Mouse (Mus musculus) limb, embryonic 13.5 days (tissue): ENCODE data around the gene Abhd11. TPM values are rescaled to one million over a fixed set of nuclear protein-coding genes. Genes with fewer than 3 reads are reported as not detected.
A peak's percentile ranks its signal among the peaks of the same experiment; 100 is the strongest.
"Not testable (repeated sequence)": the region's sequence is repeated elsewhere in the genome, so short reads cannot be mapped to it uniquely, and the experiment has no call there.

ENCODE experiments used
- ATAC-seq: fragments of 200-750 bp; cut with Nextera tagmentation; 2 replicates; pipeline ENCODE4 v1.8.0; 2017; ENCODE audit warnings: low read depth, moderate number of reproducible peaks, moderate TSS enrichment; ENCODE audit not compliant: low FRiP score
- H3K27ac ChIP-seq: fragments of 300-500 bp; sonication (generic); 2 replicates; pipeline ENCODE4 v1.5.1; 2015; ENCODE audit warnings: inconsistent platforms, mild to moderate bottlenecking, moderate library complexity
- H3K27me3 ChIP-seq: fragments of 300-500 bp; sonication (generic); 2 replicates; pipeline ENCODE4 v1.6.1; 2015; ENCODE audit warnings: mild to moderate bottlenecking, inconsistent platforms
- H3K36me3 ChIP-seq: fragments of 300-500 bp; sonication (generic); 2 replicates; pipeline ENCODE4 v1.6.1; 2015; ENCODE audit warnings: inconsistent platforms, mild to moderate bottlenecking, moderate library complexity
- H3K4me1 ChIP-seq: fragments of 300-500 bp; sonication (generic); 2 replicates; pipeline ENCODE4 v1.6.1; 2015; ENCODE audit warnings: inconsistent platforms
- H3K4me2 ChIP-seq: fragments of 300-500 bp; sonication (generic); replicated peaks from 2 replicates; pipeline ENCODE4 v1.6.1; 2015; ENCODE audit warnings: inconsistent platforms, mild to moderate bottlenecking, moderate library complexity
- H3K4me3 ChIP-seq: fragments of 300-500 bp; sonication (generic); 2 replicates; pipeline ENCODE4 v1.5.1; 2015; ENCODE audit warnings: moderate library complexity, mild to moderate bottlenecking, inconsistent platforms
- H3K9ac ChIP-seq: fragments of 300-500 bp; sonication (generic); 2 replicates; pipeline ENCODE4 v1.6.1; 2015; ENCODE audit warnings: mild to moderate bottlenecking, inconsistent platforms
- H3K9me3 ChIP-seq: fragments of 300-500 bp; sonication (generic); 2 replicates; pipeline ENCODE4 v1.6.1; 2016; ENCODE audit warnings: inconsistent platforms
- WGBS: fragments of 180-500 bp; shearing (Covaris S2); methylation state at CpG from one replicate; pipeline ENCODE4 v1.1.7; 2015; 5-methylcytosine and 5-hydroxymethylcytosine counted together
- polyA plus RNA-seq: library from polyadenylated mRNA; unstranded; fragments of >200 nt; fragmentation: Nextera tagmentation; extraction: Ambion mirVana; gene quantifications from 2 replicates; pipeline ENCODE4 v1.2.1, GENCODE M21; 2015

Abhd11 gene
- polyA plus RNA-seq, result 51.7 and 55.1 TPM in 2 replicates

GRCm38 (mm10) chr5:135008671-135009589 lies at the start of gene Abhd11:
Gene Abhd11, plus strand, starts transcription at chr5:135009152.
- Histone ChIP-seq H3K4me2 (peak within 1 kb of the TSS; percentile 78), H3K4me1 (peaks cover 38% of the 10 kb centered on the region), H3K27me3 (no peaks in the 10 kb centered on the region; the same call in 1 of the 2 replicates), H3K4me3 (peak within 1 kb of the TSS; percentile 65), H3K9me3 (no peaks in the 10 kb centered on the region), H3K9ac (peak within 1 kb of the TSS; percentile 74), H3K27ac (peak within 1 kb of the TSS; percentile 96), H3K36me3 (peaks cover 3% of the 10 kb centered on the region; the same call in 1 of the 2 replicates)
- under 1% methylated on average over 52 of the region's 52 CpGs for WGBS
- ATAC-seq, result peak; percentile 91

GRCm38 (mm10) chr5:134960430-134960829 lies 48.5 kb upstream of the Abhd11 start:
- Histone ChIP-seq H3K27ac (no peak overlapping the region), H3K9me3 (no peaks in the 10 kb centered on the region), H3K4me3 (no peak overlapping the region), H3K4me2 (no peak overlapping the region), H3K4me1 (0 out of 2 replicates have a peak, but pooled peaks cover 5% of the 10 kb centered on the region), H3K9ac (no peak overlapping the region), H3K36me3 (no peaks in the 10 kb centered on the region), H3K27me3 (no peaks in the 10 kb centered on the region)
- ATAC-seq, result no peak
- 68% methylated on average over 2 of the region's 2 CpGs for WGBS

DNA sequence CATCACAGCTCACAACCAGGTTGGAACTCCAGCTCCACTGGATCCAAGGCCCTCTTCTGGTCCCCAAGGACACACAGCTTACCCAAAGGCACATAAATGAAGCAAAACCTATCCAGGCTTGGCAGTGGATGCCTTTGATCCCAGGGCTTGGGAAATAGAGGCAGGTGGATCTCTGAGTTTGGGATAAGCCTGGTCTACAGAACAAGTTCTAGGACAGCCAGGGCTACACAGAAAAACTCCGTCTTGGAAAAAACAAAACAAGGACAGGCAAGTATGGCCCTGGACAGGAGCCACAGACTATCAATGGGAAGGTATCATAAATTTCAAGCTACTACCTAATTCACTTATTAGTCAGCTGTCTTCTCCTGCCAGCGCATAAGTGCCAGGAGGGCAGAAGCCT lies 47.4 kb upstream of the Abhd11 start:
- Histone ChIP-seq H3K9me3 (no peaks in the 10 kb centered on the region), H3K27me3 (no peaks in the 10 kb centered on the region), H3K4me3 (no peak overlapping the region), H3K4me2 (no peak overlapping the region), H3K36me3 (no peaks in the 10 kb centered on the region), H3K27ac (no peak overlapping the region), H3K9ac (no peak overlapping the region), H3K4me1 (peaks cover 15% of the 10 kb centered on the region)
- WGBS, result 93% methylated on average over 2 of the region's 2 CpGs
- no peak for ATAC-seq

DNA sequence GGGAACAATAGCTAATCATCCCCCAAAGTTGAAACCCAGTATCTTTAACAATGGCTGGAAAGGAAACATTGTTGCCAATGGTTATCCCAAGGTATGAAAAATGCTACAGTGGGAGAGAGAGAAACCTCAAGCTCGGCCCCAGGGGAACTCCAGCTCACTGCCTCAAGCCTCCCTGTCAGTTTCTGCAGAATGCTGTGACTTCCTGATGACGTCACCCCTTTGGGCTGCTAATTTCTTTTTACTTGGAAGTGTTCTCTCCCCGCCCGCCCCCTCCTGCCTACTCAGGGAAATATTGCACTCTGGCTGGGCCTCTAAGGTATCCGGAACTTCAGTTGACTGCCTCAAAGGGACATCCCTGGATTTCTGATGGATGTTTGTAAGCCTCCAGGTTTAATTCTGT lies 45.4 kb upstream of the Abhd11 start:
- no peak overlapping the region for H3K27ac ChIP-seq
- no peak overlapping the region for H3K4me3 ChIP-seq
- H3K9me3 ChIP-seq, result no peaks in the 10 kb centered on the region
- no peak overlapping the region for H3K4me2 ChIP-seq
- peaks cover 15% of the 10 kb centered on the region for H3K4me1 ChIP-seq
- WGBS, result 19% methylated on average over 5 of the region's 5 CpGs
- 0 out of 2 replicates have a peak, but pooled peaks cover 3% of the 10 kb centered on the region for H3K27me3 ChIP-seq
- H3K9ac ChIP-seq, result no peak overlapping the region
- H3K36me3 ChIP-seq, result no peaks in the 10 kb centered on the region
- no peak for ATAC-seq

GRCm38 (mm10) chr5:134964655-134965054 lies 44.3 kb upstream of the Abhd11 start:
- not testable (repeated sequence) for H3K4me2 ChIP-seq, H3K9ac ChIP-seq, H3K27me3 ChIP-seq, H3K36me3 ChIP-seq, H3K4me3 ChIP-seq, ATAC-seq, H3K9me3 ChIP-seq, H3K27ac ChIP-seq
- H3K4me1 ChIP-seq, result peaks cover 15% of the 10 kb centered on the region

DNA sequence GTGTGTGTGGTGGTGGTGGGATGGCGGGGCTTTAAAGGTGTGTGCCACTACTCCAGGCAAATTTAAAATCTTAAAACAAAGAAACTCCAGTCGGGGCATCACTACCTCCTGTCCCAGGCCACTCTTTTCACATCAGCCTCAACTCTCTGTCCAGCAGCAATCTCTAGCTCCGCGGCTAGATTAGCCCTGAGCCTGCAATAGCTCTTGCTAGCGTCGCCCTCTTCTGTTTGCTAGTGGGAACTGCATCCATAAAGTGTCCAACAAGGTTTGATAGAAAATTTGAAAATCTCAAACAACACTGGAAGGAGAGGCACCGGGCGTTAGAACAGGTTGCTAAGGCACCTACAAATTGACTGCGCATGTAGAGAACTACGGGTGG lies 43.5 kb upstream of the Abhd11 start:
- H3K27ac ChIP-seq, result no peak overlapping the region
- H3K4me1 ChIP-seq, result peaks cover 15% of the 10 kb centered on the region
- ATAC-seq, result no peak
- 0 out of 2 replicates have a peak, but pooled peaks cover 3% of the 10 kb centered on the region for H3K27me3 ChIP-seq
- WGBS, result 5% methylated on average over 10 of the region's 10 CpGs
- peak overlapping the region; percentile 33 for H3K4me3 ChIP-seq
- peak overlapping the region; percentile 40; the same call in 1 of the 2 replicates for H3K9ac ChIP-seq
- no peaks in the 10 kb centered on the region for H3K36me3 ChIP-seq
- H3K4me2 ChIP-seq, result peak overlapping the region; percentile 64
- H3K9me3 ChIP-seq, result no peaks in the 10 kb centered on the region

DNA sequence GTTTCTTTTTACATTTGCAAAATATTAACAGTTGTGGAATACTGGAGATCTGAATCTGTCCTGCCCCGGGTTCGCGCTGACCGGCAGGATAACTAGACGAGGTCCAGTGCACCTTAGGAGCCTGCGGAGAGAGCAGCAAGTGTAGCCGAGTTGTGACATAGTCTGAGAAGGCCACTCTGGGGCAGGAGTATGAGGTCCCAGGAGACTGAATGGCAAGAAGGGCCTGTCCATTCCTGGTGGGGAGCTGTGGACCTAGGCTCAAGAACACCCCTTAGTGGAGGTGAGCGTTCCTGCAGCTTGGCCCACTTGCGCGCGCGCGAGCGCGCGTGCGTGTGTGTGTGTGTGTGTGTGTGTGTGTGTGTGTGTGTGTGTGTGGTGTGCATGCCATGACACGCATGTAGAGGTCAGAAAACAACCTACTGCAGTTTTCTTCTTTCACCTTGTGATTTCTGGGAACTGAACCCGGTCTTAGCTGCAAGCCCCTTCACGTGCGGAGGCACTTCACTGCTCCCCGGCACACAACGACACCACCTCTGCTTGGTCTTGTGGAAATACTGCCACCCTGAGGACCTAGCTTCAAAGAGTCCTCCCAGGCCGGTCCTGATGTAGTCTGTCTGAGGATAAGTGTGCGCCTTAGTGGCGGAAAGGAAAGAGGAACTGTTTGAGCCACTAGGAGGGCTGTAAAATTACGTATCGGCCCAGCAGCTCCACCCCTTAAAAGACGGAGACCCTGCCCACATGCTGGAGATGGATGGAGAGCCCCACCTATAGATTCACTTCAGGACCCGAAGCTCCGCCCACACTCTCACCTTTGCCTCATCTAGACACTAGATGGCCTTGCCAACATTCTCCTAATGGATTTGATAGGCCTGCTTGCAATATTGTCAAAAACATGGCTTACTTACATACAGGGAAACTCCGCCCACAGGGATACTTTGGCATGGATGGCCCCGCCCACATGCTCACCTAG lies 42.8 kb upstream of the Abhd11 start:
- Histone ChIP-seq H3K9me3 (no peaks in the 10 kb centered on the region), H3K9ac (peak overlapping the region; percentile 40; the same call in 1 of the 2 replicates), H3K4me1 (peaks cover 15% of the 10 kb centered on the region), H3K27ac (no peak overlapping the region), H3K4me3 (peak overlapping the region; percentile 33), H3K4me2 (peak overlapping the region; percentile 64), H3K36me3 (no peaks in the 10 kb centered on the region), H3K27me3 (0 out of 2 replicates have a peak, but pooled peaks cover 3% of the 10 kb centered on the region)
- peak; percentile 68; the same call in 1 of the 2 replicates for ATAC-seq
- WGBS, result 4% methylated on average over 32 of the region's 33 CpGs

GRCm38 (mm10) chr5:134967164-134967944 lies 41.6 kb upstream of the Abhd11 start:
- 55% methylated on average over 20 of the region's 20 CpGs for WGBS
- no peak for ATAC-seq
- 0 out of 2 replicates have a peak, but pooled peaks cover 3% of the 10 kb centered on the region for H3K27me3 ChIP-seq
- no peak overlapping the region for H3K9ac ChIP-seq
- H3K4me1 ChIP-seq, result peaks cover 15% of the 10 kb centered on the region
- no peaks in the 10 kb centered on the region for H3K36me3 ChIP-seq
- H3K4me3 ChIP-seq, result no peak overlapping the region
- no peak overlapping the region for H3K4me2 ChIP-seq
- H3K9me3 ChIP-seq, result no peaks in the 10 kb centered on the region
- no peak overlapping the region for H3K27ac ChIP-seq

- H3K9ac ChIP-seq, result no peak overlapping the region
- WGBS, result 67% methylated on average over 8 of the region's 8 CpGs
- no peak for ATAC-seq
These were observed 38.3 kb upstream of the Abhd11 start for GRCm38 (mm10) chr5:134970671-134971070.

GRCm38 (mm10) chr5:134973081-134973480 lies 35.9 kb upstream of the Abhd11 start:
- H3K4me2 ChIP-seq, result no peak overlapping the region
- H3K27ac ChIP-seq, result no peak overlapping the region
- no peak overlapping the region for H3K9ac ChIP-seq
- H3K9me3 ChIP-seq, result no peaks in the 10 kb centered on the region
- H3K4me3 ChIP-seq, result no peak overlapping the region
- ATAC-seq, result no peak
- H3K4me1 ChIP-seq, result no peaks in the 10 kb centered on the region
- H3K27me3 ChIP-seq, result no peaks in the 10 kb centered on the region
- no peaks in the 10 kb centered on the region for H3K36me3 ChIP-seq

More at GRCm38 (mm10) chr5:134970671-134971070, 38.3 kb upstream of the Abhd11 start:
- Histone ChIP-seq H3K4me1 (peaks cover 9% of the 10 kb centered on the region), H3K27me3 (0 out of 2 replicates have a peak, but pooled peaks cover 3% of the 10 kb centered on the region), H3K9me3 (no peaks in the 10 kb centered on the region), H3K27ac (no peak overlapping the region), H3K4me3 (no peak overlapping the region), H3K4me2 (no peak overlapping the region), H3K36me3 (no peaks in the 10 kb centered on the region)

DNA sequence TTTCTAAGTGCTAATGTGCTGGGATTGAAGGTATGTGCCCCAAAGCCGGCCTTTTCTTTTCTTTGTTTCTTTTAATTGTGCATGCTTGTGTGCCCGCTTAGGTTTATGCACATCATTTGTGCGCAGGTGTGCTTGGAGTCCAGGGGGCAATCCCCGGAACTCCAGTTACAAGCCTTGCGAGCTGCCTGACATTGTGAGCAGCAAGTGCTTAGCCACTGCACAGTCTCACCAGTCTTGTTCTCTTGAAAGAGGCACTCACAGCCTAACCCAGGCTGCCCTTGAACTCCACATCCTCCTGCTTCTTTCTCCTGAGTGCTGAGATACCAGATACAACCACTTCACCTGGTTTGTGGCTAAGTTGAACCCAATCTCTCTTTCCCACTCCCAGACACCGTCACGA lies 35.4 kb upstream of the Abhd11 start:
- no peak overlapping the region for H3K4me2 ChIP-seq
- 89% methylated on average over 7 of the region's 7 CpGs for WGBS
- no peaks in the 10 kb centered on the region for H3K36me3 ChIP-seq
- no peaks in the 10 kb centered on the region for H3K4me1 ChIP-seq
- no peaks in the 10 kb centered on the region for H3K9me3 ChIP-seq
- no peaks in the 10 kb centered on the region for H3K27me3 ChIP-seq
- no peak overlapping the region for H3K27ac ChIP-seq
- no peak overlapping the region for H3K9ac ChIP-seq
- no peak for ATAC-seq
- no peak overlapping the region for H3K4me3 ChIP-seq
